Mouse (Mus musculus): ENCODE measurements around the gene Oprm1.

DNA sequence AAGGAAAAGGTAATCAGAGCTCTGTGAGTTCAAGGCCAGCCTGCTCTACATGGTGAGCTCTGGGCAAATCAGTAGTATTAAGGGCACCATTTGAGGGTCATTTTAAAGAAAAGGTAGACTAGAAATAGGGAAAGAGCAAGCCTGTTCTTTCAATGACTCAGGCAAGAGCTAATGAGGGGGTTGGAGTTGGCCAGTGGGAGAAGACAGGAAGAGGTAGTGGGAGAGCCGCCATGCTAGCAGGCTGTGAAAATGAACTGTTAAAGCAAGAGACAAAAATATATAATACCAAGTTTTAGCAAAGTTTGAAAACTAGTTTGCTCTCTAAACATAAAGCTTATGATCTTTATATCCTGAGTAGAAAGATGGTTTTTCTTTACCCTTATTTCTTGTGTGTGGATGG is 172.1 kb downstream of the Oprm1 start:
- TF ChIP-seq POLR2A (IDR thresholded peaks at IDR 0.05; ENCODE audit: insufficient read length, low read depth): no peak
- TF ChIP-seq MYOD1 (IDR thresholded peaks at IDR 0.05; ENCODE audit: control insufficient read depth in 1 of 3, insufficient read length in 2 of 3, low read depth in 2 of 3): no peak
- TF ChIP-seq TCF12 (IDR thresholded peaks at IDR 0.05; ENCODE audit: insufficient read depth, poor library complexity, severe bottlenecking): no peak
- no peak for TF ChIP-seq SRF (IDR thresholded peaks at IDR 0.05; ENCODE audit: control insufficient read depth, insufficient read length, low read depth)
- TF ChIP-seq REST (IDR thresholded peaks at IDR 0.05; ENCODE audit: insufficient read depth, insufficient read length): no peak
- no peak for TF ChIP-seq TCF3 (IDR thresholded peaks at IDR 0.05; ENCODE audit: insufficient read length, low read depth)
- no peak for TF ChIP-seq MAX (IDR thresholded peaks at IDR 0.05; ENCODE audit: low read depth)
- no peak for TF ChIP-seq E2F4 (IDR thresholded peaks at IDR 0.05; ENCODE audit: insufficient read depth)
